Mouse (Mus musculus) liver, embryonic 14.5 days (tissue): ENCODE results near the gene Mgrn1.

Source experiments
- CTCF ChIP-seq: IDR thresholded peaks from 2 replicates; pipeline ENCODE4 v1.5.1; 2016; ENCODE audit warnings: antibody characterized with exemption, low read depth, control low read depth
- EP300 ChIP-seq: IDR thresholded peaks from 2 replicates; pipeline ENCODE4 v1.6.1; 2016; ENCODE audit warnings: antibody characterized with exemption, low read depth

- TF ChIP-seq CTCF (no peak), EP300 (no peak)
Measured at GRCm38 (mm10) chr16:4912074-4912648, 26.1 kb downstream of the Mgrn1 start.
